Mouse (Mus musculus) granulocyte monocyte progenitor cell, adult 5-6 weeks (primary cell): ENCODE data around the gene Dpf3. TPM values are rescaled to one million over a fixed set of nuclear protein-coding genes. Genes with fewer than 3 reads are reported as not detected.

Experiments used
- ATAC-seq: replicated peaks from 2 replicates; pipeline ENCODE4 v1.8.0; 2016; ENCODE audit warnings: mild to moderate bottlenecking, moderate TSS enrichment, inconsistent platforms; ENCODE audit not compliant: poor library complexity, severe bottlenecking
- total RNA-seq, 2 experiments: library from RNA; stranded (forward) in 1 of 2; stranded (reverse) in 1 of 2; fragments of 200-712, 200-1000 nt in 1 of 2; fragments of >200 nt in 1 of 2; fragmentation: Nextera tagmentation in 1 of 2; gene quantifications; 2 replicates each; pipeline ENCODE4 v1.2.3; 2014 to 2017

Gene Dpf3
- total RNA-seq, 2 experiments from 2014 or later = 0.31 TPM; not detected in 1

DNA sequence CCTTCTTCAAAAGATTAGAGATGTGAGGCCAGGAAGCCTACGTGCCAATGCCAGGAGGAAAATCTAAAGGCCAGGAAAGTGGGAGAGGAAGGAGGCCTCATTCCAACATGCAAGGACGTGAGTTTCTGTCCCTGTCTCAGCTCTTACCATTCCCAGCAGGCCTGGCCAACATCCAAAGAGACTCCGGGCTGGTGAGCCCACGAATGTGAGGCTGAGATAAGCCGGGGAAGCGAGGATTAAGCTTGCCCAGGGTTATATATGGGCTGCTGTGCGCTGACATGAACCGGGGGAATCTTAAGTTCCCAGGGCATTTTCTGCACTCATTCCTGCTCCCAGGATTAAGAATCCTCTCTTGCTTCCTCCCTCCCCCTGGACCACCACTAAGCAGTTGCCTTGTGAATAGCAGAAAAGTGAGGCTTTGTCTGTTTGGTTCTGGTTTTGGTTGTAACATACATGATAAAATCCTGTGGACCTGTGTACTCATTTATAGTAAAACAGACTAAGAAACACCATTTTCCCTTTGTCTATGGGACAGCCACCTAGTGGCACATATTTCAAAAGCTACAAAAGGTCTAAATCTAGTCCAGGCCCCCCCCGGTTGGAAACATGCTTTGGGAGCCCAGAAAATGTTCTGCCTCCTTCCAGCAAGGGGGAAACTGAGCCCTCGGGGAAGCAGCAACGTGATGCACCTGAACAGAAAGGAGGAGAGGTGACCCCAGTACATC, 62.6 kb downstream of the Dpf3 start:
- ATAC-seq = no peak

DNA sequence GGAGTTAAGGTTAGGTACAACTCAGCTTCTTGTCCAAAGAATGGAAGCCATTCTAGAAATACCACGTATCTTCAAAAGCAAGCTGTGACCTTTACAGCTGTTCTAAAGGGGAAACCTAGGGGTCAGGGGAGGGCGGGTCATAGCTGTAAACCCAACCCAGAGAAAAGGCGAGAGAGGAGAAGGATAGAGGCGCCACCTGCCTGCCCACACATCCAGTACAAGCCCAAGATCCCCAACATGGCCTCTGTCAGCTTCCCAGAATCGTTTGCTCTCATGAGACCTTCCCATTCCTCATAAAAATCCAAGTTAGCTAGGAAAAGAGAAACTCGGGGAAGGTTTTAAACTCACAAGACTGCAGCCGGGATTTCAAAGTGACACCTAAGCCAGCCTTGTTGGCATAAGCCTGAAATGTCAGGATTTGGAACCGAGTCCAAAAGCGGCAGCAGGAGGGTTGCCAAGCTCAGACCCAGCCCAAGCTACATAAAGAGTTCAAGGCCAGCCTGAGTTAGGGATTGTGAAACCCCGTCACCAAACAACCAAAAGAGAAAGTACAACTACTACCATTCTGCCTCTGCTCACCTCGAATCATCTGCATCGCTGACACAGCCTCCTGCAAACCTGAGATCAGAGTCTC, 63.3 kb downstream of the Dpf3 start:
- no peak for ATAC-seq

DNA sequence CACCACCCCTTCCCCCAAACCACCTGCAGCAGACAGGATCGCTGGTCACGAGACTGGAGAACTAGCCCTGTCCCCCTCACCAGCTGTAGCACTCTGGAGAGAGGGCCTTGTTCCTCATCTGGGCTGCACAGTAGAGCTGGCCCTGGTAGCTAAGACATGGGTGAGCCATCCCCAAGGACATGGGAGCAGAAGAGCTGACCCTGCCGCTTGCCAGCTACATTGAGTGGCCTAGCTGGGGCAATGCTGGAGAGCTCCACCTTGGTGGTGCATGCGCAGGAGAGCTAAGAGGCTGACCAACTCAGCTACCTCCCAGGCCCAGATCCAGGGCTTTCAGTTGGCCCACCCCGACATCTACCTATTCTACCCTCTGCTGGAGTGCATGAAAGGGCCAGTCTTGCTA, 67.2 kb downstream of the Dpf3 start:
- no peak for ATAC-seq

DNA sequence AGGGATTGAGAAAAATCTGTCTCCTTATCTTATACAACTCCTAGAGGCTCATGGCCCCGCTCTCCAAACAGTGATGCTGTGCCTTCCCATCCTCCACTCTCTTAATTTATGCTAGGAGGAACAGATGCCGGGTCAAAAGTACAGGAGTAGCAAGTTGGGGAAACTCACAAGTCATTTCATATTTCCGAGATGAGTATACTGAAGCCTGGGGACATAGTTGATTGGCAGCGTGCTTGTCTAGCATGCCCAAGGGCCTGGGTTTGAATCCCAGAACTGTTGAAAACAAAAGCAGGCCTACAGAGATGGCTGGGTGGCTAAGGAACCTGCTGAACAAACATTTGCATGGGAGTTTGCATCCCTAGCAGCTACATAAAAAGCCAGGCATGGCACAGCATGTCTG, 72.3 kb downstream of the Dpf3 start:
- no peak for ATAC-seq

DNA sequence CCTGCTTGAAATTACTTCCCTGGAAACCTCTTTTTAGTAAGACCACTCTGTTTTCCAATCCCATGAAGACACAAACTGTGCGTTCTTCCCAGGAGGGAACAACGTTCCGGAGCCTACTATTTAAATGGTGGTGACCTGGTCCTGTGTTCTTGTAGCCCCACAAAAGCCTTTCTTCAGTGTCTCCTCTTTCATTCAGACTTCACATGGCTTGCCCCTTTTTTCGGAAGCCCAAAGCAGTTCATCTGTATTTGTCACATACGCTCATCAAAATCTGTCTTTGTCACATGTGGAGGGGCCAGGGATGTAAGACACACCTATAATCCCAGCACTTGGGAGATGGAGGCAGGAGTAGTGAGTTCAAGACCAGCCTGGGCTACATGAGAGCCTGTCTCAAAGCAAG, 73.8 kb downstream of the Dpf3 start:
- no peak for ATAC-seq

DNA sequence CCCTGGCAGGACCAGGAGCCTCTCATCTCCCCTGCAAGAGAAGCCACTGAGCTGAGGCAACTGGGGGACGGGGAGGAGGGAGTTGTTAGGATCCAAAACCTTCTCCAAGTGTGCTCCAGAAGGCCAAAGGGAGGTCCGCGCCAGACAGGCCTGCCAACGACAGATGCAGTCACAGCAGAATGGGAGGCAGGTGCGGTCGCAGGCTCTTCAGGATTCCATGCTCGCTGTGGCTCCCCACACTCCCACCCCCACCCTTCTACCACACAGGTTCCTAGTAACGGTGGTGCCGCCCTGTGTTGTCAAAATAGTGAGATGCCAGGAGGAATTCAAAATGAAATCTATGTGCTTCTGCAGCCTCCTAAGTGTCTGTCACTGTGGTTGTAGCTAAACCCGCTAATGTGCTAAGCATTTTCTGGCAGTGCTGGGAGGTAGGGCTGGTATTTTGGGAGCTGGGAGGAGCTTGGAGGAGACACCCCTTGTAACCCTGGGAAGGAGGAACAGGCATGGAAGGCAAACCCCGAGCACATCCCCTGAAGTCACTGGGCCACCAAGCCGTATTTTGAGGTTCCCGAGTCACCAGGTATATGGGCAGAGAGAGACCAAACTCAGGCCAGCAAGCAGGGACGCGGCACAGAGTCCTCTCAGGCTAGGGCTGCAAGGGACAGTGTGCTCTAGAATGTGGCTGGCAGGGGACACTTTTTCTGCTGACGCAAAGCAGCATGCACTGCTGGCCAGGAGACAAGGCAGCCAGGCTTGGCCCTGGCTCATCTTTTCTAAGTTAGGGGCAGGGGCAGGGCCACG, 75.6 kb downstream of the Dpf3 start:
- no peak for ATAC-seq

DNA sequence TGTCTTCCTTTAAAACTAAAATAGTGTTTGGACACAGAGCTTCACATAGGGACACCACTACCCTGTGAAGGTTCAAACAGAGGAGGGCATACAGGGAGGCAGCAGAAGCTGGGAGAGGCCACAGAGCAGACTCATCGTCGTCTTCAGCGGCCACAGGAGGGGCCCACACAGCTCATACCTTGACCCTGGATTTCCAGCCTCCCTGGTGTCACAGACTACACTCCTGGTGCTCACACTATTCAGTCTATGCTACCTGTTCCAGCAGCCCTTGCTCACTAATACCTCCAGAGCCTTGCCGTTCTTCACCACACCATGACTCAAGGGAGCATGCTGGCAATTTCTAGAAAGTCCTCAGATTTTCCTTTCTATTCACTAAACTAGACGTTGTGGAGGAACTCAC, 76.5 kb downstream of the Dpf3 start:
- no peak for ATAC-seq

DNA sequence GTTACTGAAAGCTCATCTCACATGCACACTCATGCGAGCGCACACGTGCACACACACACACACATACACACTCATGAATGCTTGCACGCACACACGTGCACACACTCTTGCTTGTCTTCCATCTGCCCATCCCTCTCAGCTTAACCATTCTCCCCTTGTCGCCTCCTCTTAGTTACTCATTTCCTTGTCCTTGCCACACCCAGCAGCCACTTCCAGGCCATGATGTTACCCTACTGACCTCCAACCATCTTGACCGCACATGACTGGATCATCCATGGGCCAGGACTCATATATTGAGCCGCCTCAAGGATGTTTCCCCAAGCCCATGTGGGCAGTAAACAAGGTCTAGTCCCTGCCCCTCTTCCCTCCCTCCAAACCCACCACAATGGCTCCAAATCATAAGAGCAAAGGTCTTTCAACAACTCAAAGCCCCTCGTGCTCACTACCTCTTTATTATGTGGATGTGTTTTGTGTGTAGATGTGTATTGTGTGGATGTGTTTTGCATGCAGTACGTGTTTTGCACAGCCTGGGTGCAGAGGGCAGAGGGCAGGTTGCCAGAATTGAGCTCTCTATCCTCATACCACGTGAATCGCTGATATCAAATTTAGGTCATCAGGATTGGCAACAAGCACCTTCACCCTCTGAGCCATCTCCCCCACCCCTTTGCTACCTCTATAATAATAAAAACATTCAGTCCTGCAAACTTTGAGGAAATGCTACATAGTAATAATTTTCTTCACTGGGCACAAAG, 82.0 kb downstream of the Dpf3 start:
- no peak for ATAC-seq

DNA sequence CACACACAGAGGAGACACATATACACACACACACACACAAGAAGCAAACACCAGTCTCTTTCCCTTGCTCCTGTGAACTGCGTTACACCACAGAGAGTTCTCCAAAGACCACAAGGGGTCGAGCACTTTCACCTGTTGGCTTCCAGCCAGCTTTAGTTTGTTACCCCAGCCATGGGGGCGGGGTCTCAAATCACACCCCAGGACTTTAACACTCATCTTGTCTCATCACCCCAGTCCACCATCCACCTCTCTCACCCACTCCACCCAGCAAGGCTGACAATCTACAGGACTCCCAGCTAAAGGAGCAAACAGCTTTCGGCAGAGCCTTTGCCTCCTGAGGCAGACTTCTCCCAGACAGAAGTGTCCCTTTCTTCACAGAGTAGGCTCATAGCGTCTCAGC, 85.2 kb downstream of the Dpf3 start:
- no peak for ATAC-seq

DNA sequence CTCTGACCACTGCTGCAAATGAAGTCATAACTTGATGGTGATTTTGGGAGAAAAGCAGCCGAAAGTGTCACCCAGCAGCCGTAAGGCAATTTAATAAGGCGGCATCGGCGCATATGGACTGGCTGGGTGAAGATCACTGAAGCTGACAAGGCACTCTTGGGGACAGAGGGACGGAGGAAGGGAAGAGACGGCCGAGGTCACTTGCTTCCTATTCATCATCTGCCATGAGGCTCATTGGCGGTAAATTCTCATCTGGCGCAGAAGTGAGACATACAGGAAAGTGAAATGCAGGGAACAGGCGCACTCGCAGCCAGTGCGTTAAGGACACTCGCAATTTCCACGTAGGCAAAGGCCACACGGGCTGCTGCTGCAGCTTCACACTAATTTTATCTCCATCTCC, 95.5 kb downstream of the Dpf3 start:
- no peak for ATAC-seq

DNA sequence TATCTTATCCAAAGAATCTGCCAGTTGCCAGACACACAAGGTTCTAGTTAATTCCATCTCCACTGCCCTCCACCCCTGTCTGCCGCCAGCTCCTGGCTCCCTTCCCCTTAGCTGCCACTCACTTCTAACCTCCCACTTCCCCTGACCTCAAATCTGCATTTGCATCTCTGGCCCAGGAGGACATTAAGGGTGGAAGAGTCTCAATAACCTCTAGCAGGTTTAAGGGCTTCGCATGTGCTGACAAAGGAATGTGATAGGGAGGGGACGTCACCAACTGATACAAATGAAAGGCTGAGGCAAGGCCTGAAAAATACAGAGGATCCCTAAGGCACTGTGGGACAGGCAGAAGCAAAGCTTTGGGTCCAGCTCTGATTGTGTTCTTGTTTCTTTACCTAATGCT, 100.0 kb downstream of the Dpf3 start:
- ATAC-seq = no peak

DNA sequence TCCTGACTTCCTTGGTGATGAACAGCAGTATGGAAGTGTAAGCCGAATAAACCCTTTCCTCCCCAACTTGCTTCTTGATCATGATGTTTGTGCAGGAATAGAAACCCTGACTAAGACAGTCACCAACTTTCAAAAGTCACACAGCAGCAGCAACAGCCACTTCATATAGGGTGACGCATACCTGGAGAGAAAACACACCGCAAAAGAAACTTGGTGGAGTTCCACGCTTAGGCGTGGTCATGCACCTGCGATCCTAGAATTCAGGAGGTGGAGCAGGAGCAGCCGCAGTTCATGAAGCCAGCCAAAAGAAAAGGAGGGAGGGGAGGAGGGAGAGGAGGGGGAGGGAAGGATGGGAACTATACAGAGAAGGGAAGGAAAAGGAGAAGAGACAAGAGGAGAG, 106.4 kb downstream of the Dpf3 start:
- ATAC-seq = no peak

DNA sequence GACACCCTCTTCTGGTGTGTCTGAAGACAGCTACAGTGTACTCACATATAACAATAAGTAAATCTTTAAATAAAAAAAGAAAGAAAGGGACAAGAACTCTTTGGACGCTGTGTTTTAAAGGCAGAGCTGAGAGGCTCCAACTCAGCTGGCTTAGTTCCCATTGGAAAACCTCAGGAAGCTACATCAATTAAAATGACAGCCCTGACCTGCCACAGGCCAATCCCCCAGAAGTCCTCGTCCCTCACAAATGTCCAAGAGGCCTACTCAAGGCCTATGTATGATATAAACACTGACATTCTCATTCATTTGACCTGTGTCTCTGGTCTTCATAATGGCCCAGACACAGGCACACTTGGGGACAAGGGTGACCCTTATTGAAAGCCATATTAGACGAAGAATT, 107.5 kb downstream of the Dpf3 start:
- no peak for ATAC-seq

DNA sequence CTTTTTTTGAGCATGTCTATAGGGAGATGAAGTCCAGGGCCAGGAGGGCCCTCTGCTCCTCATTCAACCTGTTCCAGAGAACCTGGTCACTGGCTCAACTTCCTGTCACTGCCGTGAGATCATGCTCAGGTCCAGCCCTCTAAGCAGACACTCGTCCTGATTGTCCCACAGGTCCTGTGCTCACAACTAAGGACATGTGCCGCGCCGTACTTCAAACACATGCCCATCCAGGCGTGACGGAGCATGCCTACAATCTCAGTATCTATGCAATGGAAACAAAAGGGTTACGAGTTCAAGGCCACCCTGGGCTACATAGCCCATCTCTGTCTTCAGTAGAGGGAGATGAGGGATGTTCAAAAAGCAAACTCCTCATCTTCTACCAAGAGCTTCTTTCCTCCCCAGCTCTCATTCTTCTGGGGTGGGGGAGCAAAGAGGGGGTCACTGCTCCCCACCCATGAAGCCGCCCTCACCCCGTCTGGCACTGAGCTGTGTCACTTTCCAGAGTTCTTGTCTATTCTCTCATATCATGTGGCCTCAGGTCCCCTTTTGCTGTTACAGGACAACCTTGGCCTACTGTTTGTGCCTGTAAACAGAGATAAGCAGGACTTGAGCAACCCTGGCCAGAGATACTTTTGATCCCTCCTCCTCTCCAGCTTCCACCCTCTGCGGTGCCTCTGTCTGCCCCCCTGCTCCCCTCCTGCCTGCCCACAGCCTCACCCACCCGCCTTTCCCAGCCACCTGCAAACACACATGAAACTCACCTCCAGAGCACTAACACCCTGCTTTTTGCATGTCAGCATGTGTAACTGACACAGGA, 112.3 kb downstream of the Dpf3 start:
- ATAC-seq = peak; percentile 88

DNA sequence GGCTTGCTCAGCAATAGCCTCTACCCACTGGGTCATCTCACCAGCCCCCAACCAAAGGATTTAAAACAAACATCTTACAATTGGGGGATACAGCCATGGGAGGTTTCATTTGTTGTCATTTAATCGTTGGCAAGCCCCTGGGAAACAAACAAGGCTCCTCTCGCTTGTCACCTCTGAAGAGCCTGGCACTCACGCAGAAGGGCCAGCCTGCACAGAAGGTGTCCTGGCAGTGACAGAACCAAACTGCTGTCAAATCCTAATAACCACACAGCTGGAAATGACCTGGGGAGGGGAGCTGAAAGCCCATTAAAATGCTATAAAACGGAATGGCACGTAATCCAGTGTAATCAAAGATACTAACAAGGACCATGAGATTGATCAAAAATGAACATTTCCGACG, 114.4 kb downstream of the Dpf3 start:
- ATAC-seq = no peak

DNA sequence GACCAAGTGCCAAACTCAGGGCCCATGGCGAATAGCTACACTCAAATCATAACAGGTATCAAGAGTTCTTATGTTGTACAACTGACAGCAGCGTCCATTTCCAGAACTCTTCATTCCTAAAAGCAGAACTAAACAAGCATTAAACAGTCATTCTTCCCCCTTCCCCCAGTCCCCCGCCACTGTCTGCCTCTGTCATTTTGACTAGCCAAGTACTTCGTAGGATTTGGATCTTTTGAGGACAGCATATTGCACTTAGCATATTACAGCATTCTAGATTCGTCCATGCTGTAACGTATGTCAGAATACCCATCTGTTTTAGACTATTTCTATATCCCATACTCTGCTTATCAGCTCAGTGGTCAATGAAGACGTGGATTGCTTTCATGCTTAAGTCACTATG, 115.2 kb downstream of the Dpf3 start:
- no peak for ATAC-seq

DNA sequence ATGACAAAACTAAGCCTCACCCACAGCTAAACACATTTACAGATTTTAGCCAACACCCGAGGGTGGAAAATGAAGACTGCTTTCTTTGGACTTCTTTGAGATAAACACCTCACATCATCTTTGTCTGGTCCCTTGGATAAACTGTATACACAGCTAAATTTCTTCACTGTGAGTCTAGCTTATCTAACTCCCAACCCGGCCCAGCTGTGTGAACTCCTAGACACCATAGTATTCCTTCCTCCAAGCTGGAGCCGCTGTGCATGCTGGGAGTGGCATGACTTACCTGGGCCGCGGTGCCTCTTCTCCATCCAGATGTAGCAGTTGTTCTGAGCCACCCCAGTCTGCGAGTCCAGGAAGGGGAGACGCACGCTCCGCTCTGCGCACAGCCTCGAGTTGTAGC, 117.3 kb downstream of the Dpf3 start:
- no peak for ATAC-seq

DNA sequence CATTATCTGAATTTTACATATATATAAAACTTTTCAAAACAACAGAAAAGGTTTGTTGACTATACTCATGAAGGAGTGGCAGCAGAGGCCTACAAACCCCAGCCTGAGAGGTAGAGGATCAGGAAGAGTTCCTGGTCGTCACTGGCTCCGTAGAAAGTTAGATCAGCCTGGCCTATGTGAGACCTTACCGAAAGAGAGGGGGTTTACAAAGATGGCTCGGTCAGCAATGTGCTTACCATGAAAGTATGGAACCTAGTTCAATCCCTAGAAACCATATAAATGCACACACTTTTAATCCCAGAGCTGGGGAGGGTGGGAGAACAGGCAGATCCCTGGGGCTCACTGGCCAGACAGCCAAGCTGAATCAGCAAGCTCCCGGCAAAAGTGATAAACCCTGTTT, 118.1 kb downstream of the Dpf3 start:
- ATAC-seq = no peak

DNA sequence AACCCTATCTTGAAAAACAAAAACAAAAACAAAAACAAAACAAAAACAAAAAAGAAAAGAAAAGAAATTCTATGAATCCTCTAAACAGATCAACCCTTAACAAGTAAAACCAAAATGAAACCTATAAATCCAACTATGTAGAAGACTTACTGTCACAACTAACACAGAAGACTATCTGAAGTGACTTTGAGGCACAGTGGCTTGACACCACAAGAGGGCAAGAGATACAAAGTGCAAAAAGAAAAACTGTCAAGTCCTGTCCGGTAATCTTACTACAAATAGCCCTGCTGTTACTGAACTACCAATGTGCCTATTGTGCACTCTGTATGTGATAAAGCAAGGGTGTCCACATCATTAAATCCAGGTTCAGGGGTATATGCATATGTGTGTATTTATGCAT, 120.0 kb downstream of the Dpf3 start:
- no peak for ATAC-seq

DNA sequence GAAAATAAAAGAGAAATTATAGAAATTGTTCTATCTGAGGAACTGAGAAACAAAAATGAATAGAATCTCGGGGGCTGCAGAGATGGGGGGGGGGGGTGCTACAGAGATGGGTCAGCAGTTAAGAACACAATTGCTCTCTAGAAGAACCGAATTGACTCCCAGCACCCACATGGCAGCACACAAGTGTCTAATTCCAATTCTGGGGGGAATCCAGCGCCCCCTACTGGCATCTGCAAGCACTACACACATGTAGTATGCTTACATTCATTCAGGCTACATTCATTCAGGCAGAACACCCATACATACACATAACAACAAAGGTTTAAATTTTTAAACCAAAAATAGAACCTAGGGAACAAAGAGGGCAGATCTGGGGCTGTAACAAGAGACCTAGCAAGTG, 122.7 kb downstream of the Dpf3 start:
- ATAC-seq = no peak
